Mouse (Mus musculus) right cerebral cortex, adult 2 months (tissue): ENCODE measurements around the gene Gng10.
A peak's percentile ranks its signal among the peaks of the same experiment; 100 is the strongest.

Experiments
- DNase-seq, 2 experiments: peaks; one replicate each; pipeline ENCODE4 v3.0.0; 2021 to 2022; ENCODE audit warnings: low spot score in 2 of 2

Gene Gng10

DNA sequence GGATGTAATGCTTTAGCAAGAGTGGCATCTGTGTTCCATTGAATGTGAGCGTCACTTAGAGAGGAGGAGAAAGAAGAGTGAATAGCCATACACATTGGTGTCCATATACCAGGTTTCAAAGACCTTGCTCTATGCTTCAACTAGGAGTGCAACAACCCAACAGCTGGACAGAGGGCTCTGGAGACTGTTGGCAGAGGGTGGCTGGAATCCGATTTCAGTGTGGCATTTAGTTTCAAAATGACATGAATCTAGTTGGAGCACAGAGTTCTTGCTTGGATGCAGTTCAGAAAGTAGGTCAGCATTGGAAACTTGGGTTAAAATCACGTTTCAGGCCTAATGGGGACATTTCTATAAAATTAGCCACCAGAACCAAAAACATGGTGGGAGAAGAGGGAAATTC is 19.7 kb upstream of the Gng10 start:
- DNase-seq: no peak

DNA sequence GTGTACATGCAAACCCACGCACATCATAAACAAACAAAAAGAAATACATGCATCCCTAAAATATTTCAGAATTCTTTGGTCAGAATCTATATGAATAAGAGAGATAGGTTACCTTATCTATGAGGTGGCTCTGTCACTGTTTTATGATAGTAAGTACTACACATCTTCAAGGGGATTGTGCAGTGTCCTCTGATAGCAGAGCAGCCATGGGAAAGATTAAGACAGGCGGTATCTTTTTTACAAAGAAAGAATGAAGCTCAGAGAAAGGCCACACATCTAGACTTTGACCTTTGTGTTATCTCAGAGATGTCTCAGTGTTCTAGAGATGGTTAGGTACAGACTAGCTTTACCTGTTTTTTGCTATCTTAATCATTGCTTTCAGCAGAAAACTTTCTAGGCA is 18.0 kb upstream of the Gng10 start:
- no peak for DNase-seq

GRCm38 (mm10) chr4:59034325-59034917 is 467 bp upstream of the Gng10 start:
- no peak for DNase-seq

DNA sequence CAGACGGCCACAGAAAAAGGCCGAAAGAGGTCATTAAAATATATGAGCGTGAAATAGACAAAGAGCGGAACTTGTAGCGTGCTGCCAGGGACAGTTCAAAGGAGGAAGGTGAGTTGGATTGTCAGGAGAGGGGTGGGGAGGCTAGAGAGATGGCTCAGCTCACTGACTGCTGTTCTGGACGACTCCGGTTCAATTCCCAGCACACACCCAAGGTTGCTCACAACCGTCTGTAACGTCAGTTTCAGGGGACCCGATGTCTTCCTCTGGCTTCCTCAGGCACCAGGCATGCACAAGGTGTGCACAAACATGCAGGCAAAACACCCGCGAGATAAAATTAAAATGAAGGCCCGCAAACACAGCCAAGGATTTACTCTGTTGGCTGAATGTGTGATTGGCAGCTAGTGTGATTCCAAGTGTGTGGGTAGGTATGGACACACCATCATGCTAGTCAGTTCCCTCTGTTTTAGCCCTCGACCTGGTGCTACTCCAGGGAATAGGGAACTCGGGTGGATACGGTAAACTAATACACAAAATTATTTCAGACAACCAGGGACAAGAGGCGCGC is 980 bp downstream of the Gng10 start:
- no peak for DNase-seq

GRCm38 (mm10) chr4:59036490-59037127 is 1.7 kb downstream of the Gng10 start:
- DNase-seq: peak; percentile 73

- no peak for DNase-seq
Observed at GRCm38 (mm10) chr4:59037525-59037924, 2.6 kb downstream of the Gng10 start.

DNA sequence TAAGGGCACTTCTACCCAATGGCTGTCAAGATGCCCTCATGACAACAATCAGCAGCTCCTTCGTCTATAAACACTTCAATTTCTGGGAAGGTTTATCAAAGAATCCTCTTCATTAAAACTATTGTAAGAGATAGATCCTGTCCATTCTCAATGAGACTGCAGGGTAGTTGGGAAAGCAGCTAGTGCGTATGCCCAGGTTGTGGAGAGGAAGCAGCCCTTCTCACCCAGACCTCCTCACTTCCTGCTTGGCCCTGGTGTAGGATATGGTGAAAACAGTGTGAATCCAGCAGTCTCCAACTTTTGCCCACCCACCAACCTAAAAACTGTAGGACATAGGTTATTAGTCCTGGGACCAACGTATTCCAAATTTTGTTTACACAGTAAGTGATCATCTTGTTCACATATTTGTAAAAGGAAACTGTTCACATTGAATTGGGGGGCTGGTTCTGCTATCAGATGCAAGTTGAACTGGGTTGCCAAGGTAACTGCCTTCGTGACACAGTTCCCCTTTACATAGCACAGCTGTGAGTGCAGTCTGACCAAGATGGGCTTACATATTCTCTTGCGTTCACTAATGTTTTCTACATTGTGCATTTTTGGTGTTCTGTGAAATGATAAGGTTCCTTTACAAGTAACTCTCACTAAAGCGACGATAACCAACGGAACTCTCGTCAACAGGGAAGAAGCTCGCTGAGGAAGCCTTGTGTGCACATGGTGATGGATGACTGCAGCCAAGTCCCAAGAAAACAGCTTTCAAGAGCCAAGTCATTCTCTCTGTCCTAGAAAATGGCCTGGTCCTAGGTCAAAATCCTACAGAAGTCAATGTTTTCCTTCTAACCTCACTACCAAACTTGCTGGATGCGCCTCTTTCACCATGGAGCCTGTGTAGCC is 5.8 kb downstream of the Gng10 start:
- no peak for DNase-seq

DNA sequence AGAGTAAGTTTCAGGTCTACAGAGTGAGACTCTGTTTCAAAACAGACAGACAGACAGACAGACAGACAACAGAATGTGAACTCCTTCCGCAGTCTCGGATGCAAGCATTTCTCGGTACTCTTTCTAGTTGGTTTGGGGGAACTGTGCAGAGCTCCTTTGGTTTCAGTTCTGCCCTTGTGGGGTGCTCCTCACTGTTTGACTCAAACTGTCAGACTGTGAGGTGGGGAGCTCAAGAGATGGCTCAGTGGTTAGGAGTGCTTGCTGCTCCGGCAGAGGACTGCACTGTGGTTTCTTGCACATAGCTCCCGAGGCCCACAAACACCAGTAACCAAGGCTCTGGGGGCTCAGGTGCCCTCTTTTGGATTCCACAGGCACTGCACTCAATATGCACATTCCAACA is 8.2 kb downstream of the Gng10 start:
- no peak for DNase-seq

GRCm38 (mm10) chr4:59043891-59044290 is 9.0 kb downstream of the Gng10 start:
- DNase-seq: no peak

- no peak for DNase-seq
Observed at GRCm38 (mm10) chr4:59047222-59047621, 12.3 kb downstream of the Gng10 start.

- DNase-seq: no peak
Observed at GRCm38 (mm10) chr4:59051081-59051480, 16.2 kb downstream of the Gng10 start.

GRCm38 (mm10) chr4:59057929-59058328 is 23.0 kb downstream of the Gng10 start:
- DNase-seq: no peak

DNA sequence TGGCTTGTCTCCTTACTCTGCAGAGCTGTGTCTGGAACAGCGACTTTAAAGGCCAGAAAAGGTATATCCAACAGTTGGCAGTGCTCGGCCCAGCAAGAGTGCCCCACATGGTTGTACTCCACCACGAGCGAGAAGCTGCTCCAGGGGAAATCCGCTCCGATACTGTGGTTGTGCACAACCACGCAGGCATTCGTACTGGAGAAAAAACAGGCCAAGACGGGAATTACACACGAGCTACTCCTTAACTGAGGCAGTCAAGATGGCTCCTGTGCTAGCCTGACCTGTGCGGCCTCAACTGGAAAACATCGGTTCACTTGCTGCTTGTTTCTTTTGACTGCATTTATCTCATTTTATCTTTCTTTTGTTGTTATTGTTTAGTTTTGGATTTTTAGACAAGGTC is 27.6 kb downstream of the Gng10 start:
- no peak for DNase-seq

DNA sequence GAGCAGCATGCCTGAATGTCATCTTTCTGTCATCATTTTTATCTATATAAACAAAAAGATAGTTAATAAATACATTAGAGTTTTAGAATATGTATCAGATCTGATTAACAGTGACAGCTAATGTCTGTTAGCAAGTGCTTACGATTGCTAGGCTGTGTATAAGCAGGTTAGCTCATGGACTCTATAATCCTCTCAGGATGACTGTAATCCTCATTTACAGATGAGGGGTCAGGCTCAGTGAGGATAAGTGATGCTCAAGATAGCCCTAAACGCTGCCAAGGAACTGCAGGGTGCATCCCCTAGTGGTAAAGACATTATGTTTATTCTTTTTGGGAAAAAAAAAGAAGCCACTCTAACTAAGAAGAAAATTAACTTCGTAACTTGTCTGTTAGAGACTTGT is 34.4 kb downstream of the Gng10 start:
- DNase-seq: no peak

GRCm38 (mm10) chr4:59083430-59083829 is 48.5 kb downstream of the Gng10 start:
- DNase-seq: no peak

- DNase-seq: no peak
Observed at GRCm38 (mm10) chr4:59089391-59089790, 54.5 kb downstream of the Gng10 start.
